10 mouse cellular contexts compared by ENCODE assay signal in the genomic region with DNA sequence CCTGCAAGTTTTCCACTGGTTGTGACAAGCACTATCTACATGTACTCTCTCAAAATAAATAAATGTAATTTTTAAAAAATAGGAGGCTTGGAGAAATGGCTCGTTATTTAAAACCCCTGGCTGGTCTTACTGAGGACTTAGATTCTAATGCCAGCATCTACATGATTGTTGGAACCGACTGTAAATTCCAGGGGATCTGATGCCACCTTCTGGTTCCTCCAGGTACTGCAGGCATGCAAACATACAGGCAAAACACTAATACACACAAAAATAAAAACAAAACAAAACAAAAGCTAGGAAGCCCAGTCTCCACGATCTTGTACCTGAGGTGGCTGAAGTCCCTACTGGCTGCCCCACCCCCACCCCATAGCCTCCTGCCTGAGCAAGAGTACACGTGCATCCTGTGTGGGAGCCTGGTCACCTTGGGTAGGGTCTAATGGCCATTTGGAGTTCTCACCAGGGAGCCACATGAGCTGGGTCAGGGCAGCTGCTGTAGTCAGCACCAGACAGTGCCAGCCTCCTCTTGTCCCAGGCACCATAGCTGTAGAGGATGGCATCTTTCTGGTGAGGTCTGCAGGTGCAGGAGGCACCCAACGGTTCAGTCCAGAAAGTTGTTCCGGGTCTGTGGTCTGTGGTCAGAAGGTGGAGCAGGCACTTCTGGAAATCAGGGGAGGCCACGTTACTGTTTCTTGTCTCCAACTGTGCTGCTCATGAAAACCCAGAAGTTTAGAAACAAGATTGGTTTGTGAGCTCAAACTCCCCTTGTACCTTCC. TPM values are rescaled to one million over a fixed set of nuclear protein-coding genes. Genes with fewer than 3 reads are reported as not detected.
A peak's percentile ranks its signal among the peaks of the same experiment; 100 is the strongest.
DNase-seq lines count a peak whose midpoint lies in the region; ATAC-seq and TF ChIP-seq lines count a peak whose summit lies in the region.
"Had no signal": no experiment of that assay in that cellular context is flagged by ENCODE, and none has a peak within 500 bp of the region (broad histone marks: within the 10 kb centered on the region; RNA-seq: fewer than 3 reads in every experiment).

No protein-coding gene starts in this region.

- no peaks in the 10 kb centered on the region for H3K27me3 ChIP-seq in intestine, postnatal 0 days (replicated peaks; ENCODE audit: control insufficient read depth, insufficient read depth, low read length)
- H3K27me3 ChIP-seq in intestine, embryonic 16.5 days (replicated peaks; ENCODE audit: control insufficient read depth, insufficient read depth, low read length) = peaks cover 2% of the 10 kb centered on the region; the same call in 1 of the 2 replicates
- no peaks in the 10 kb centered on the region for H3K27me3 ChIP-seq in ES-Bruce4 (ENCODE audit: control insufficient read depth, insufficient read depth, low read length, poor library complexity, severe bottlenecking)
- no peaks in the 10 kb centered on the region for H3K27me3 ChIP-seq in midbrain, postnatal 0 days (ENCODE audit: insufficient read depth, low read length)

- no peak overlapping the region for H3K27ac ChIP-seq in intestine, postnatal 0 days (ENCODE audit: low read depth, low read length)
- H3K27ac ChIP-seq in intestine, embryonic 16.5 days (ENCODE audit: low read length) = no peak overlapping the region
- no peak overlapping the region for H3K27ac ChIP-seq in ES-Bruce4 (ENCODE audit: insufficient read depth, low read length)
- H3K27ac ChIP-seq in left cerebral cortex, adult 2 months = no peak overlapping the region
- no peak overlapping the region for H3K27ac ChIP-seq in midbrain, postnatal 0 days (ENCODE audit: low read depth, low read length)

- TF ChIP-seq CTCF in intestine, postnatal 0 days (IDR thresholded peaks at IDR 0.05; ENCODE audit: low read depth) = peak; percentile 87
- peak; percentile 39 for TF ChIP-seq CTCF in ES-Bruce4 (IDR thresholded peaks at IDR 0.05; ENCODE audit: low read depth, low read length)
- peak; percentile 92 for TF ChIP-seq CTCF in left cerebral cortex, adult 2 months (IDR thresholded peaks at IDR 0.05)
- TF ChIP-seq CTCF in midbrain, postnatal 0 days (IDR thresholded peaks at IDR 0.05) = peak; percentile 94

- no peak overlapping the region for H3K9ac ChIP-seq in intestine, postnatal 0 days (ENCODE audit: low read depth, low read length)
- no peak overlapping the region for H3K9ac ChIP-seq in intestine, embryonic 16.5 days (ENCODE audit: low read depth, low read length)
- no peak overlapping the region for H3K9ac ChIP-seq in ES-Bruce4 (ENCODE audit: low read depth, poor library complexity, severe bottlenecking)
- no peak overlapping the region for H3K9ac ChIP-seq in midbrain, postnatal 0 days (replicated peaks; ENCODE audit: low read length, poor library complexity, severe bottlenecking)

- no peaks in the 10 kb centered on the region for H3K9me3 ChIP-seq in intestine, postnatal 0 days (ENCODE audit: control insufficient read depth)
- H3K9me3 ChIP-seq in intestine, embryonic 16.5 days (ENCODE audit: control insufficient read depth, low read length) = no peaks in the 10 kb centered on the region
- H3K9me3 ChIP-seq in ES-Bruce4 (replicated peaks; ENCODE audit: control insufficient read depth, insufficient read depth, low read length, poor library complexity, severe bottlenecking) = no peaks in the 10 kb centered on the region
- H3K9me3 ChIP-seq in midbrain, postnatal 0 days (ENCODE audit: low read length) = no peaks in the 10 kb centered on the region

- H3K36me3 ChIP-seq in intestine, postnatal 0 days (ENCODE audit: control insufficient read depth, insufficient read depth) = no peaks in the 10 kb centered on the region
- H3K36me3 ChIP-seq in intestine, embryonic 16.5 days (ENCODE audit: control insufficient read depth, insufficient read depth, low read length) = no peaks in the 10 kb centered on the region
- no peaks in the 10 kb centered on the region for H3K36me3 ChIP-seq in ES-Bruce4 (ENCODE audit: control insufficient read depth, insufficient read depth, low read length, poor library complexity, severe bottlenecking)
- no peaks in the 10 kb centered on the region for H3K36me3 ChIP-seq in midbrain, postnatal 0 days (ENCODE audit: insufficient read depth, low read length)

- H3K4me2 ChIP-seq in intestine, postnatal 0 days (replicated peaks; ENCODE audit: low read depth) = no peak overlapping the region
- H3K4me2 ChIP-seq in intestine, embryonic 16.5 days (ENCODE audit: low read depth, low read length) = no peak overlapping the region
- H3K4me2 ChIP-seq in midbrain, postnatal 0 days (ENCODE audit: low read depth, low read length, poor library complexity, severe bottlenecking) = no peak overlapping the region

- WGBS in intestine, postnatal 0 days = 38% methylated on average over 7 of the region's 7 CpGs
- WGBS in intestine, embryonic 16.5 days = 35% methylated on average over 7 of the region's 7 CpGs
- WGBS in midbrain, postnatal 0 days = 36% methylated on average over 7 of the region's 7 CpGs

- ATAC-seq in intestine, postnatal 0 days = no peak
- no peak for ATAC-seq in intestine, embryonic 16.5 days
- no peak for ATAC-seq in midbrain, postnatal 0 days (ENCODE audit: low FRiP score)

- peak; percentile 75 for DNase-seq in c-Kit-positive CD71-negative TER-119-negative erythroid progenitor cells, embryonic 14.5 days (ENCODE audit: low read depth)
- peak; percentile 81 for DNase-seq in gastrocnemius, postnatal 10 days
- DNase-seq in left cerebral cortex, adult 2 months (ENCODE audit: extremely low spot score in 1 of 2, low spot score in 2 of 2) = peak in 1 of 2 experiments; percentile 71
- DNase-seq in midbrain, postnatal 0 days (ENCODE audit: low spot score) = peak; percentile 82
- peak; percentile 79 for DNase-seq in thymus, postnatal 0 days (ENCODE audit: low spot score)

- H3K4me1 ChIP-seq in intestine, postnatal 0 days (replicated peaks; ENCODE audit: control insufficient read depth, insufficient read depth, low read length) = no peaks in the 10 kb centered on the region
- H3K4me1 ChIP-seq in intestine, embryonic 16.5 days (ENCODE audit: control insufficient read depth, insufficient read depth, low read length) = peaks cover 2% of the 10 kb centered on the region
- H3K4me1 ChIP-seq in ES-Bruce4 (ENCODE audit: control insufficient read depth, insufficient read depth, low read length) = no peaks in the 10 kb centered on the region
- peaks cover 3% of the 10 kb centered on the region; the same call in 1 of the 2 replicates for H3K4me1 ChIP-seq in midbrain, postnatal 0 days (ENCODE audit: insufficient read depth, low read length)

- intact Hi-C loops in left cerebral cortex, adult 2 months (cut with DNase I) = no loop called here

- no peak for TF ChIP-seq EP300 in ES-Bruce4 (IDR thresholded peaks at IDR 0.05; ENCODE audit: insufficient read depth, low read depth, low read length)

- H3K4me3 ChIP-seq in intestine, postnatal 0 days (ENCODE audit: low read depth, low read length) = no peak overlapping the region
- no peak overlapping the region for H3K4me3 ChIP-seq in intestine, embryonic 16.5 days (ENCODE audit: low read length)
- no peak overlapping the region for H3K4me3 ChIP-seq in ES-Bruce4 (ENCODE audit: low read depth, low read length)
- no peak overlapping the region for H3K4me3 ChIP-seq in left cerebral cortex, adult 2 months
- no peak overlapping the region for H3K4me3 ChIP-seq in midbrain, postnatal 0 days (ENCODE audit: low read depth, low read length)
- H3K4me3 ChIP-seq: erythroblast, embryonic 14.5 days; myocyte had no signal

- TF ChIP-seq POLR2A in ES-Bruce4 (IDR thresholded peaks at IDR 0.05; ENCODE audit: insufficient read depth, low read length) = no peak

RNA-seq across cellular contexts. Expression of gene Prss57, which starts 2.2 kb away (rescaled TPM):
- 0.07 TPM in 1 of 2 replicates, not detected in the other for polyA plus RNA-seq in intestine, postnatal 0 days (2015; fragmentation: Nextera tagmentation; extraction: Ambion mirVana)
- polyA plus RNA-seq in intestine, embryonic 16.5 days (2015; fragmentation: Nextera tagmentation; extraction: Ambion mirVana) = 0.07 and 0.11 TPM in 2 replicates
- polyA plus RNA-seq in ES-Bruce4 (2011; ENCODE audit: insufficient read depth, insufficient read length, low read depth, missing spikeins) = not detected in 2 replicates
- under 1 TPM in 1 of 2 experiments, not detected in 1; 0.11 TPM for total RNA-seq in gastrocnemius, postnatal 10 days (2021)
- under 1 TPM; 0.58 to 0.75 TPM for total RNA-seq in left cerebral cortex, adult 2 months (2021)
- 1.1 TPM in 1 of 2 replicates, not detected in the other for total RNA-seq in midbrain, postnatal 0 days (2014; rRNA removed)
- polyA plus RNA-seq in midbrain, postnatal 0 days (2015; fragmentation: Nextera tagmentation; extraction: Ambion mirVana) = 0.09 and 0.25 TPM in 2 replicates
- 31.6 and 32.5 TPM in 2 replicates for polyA plus RNA-seq in thymus, postnatal 0 days (2015; fragmentation: Nextera tagmentation; extraction: Ambion mirVana)

RNA-seq across cellular contexts. Expression of gene Palm, which starts 4.8 kb away (rescaled TPM):
- 19.9 and 21.1 TPM in 2 replicates for polyA plus RNA-seq in intestine, postnatal 0 days (2015; fragmentation: Nextera tagmentation; extraction: Ambion mirVana)
- polyA plus RNA-seq in intestine, embryonic 16.5 days (2015; fragmentation: Nextera tagmentation; extraction: Ambion mirVana) = 44.1 and 44.8 TPM in 2 replicates
- polyA plus RNA-seq in ES-Bruce4 (2011; ENCODE audit: insufficient read depth, insufficient read length, low read depth, missing spikeins) = 53.3 and 53.7 TPM in 2 replicates
- total RNA-seq in gastrocnemius, postnatal 10 days (2021) = 10 to 100 TPM; 26.6 to 36.8 TPM
- 100 to 1,000 TPM; 293 to 312 TPM for total RNA-seq in left cerebral cortex, adult 2 months (2021)
- 161 and 165 TPM in 2 replicates for total RNA-seq in midbrain, postnatal 0 days (2014; rRNA removed)
- 302 and 308 TPM in 2 replicates for polyA plus RNA-seq in midbrain, postnatal 0 days (2015; fragmentation: Nextera tagmentation; extraction: Ambion mirVana)
- 50.5 and 51.3 TPM in 2 replicates for polyA plus RNA-seq in thymus, postnatal 0 days (2015; fragmentation: Nextera tagmentation; extraction: Ambion mirVana)

RNA-seq across cellular contexts. Expression of gene Fstl3, which starts 11.5 kb away (rescaled TPM):
- polyA plus RNA-seq in intestine, postnatal 0 days (2015; fragmentation: Nextera tagmentation; extraction: Ambion mirVana) = 7.3 and 8.9 TPM in 2 replicates
- 15.1 and 16.6 TPM in 2 replicates for polyA plus RNA-seq in intestine, embryonic 16.5 days (2015; fragmentation: Nextera tagmentation; extraction: Ambion mirVana)
- polyA plus RNA-seq in ES-Bruce4 (2011; ENCODE audit: insufficient read depth, insufficient read length, low read depth, missing spikeins) = 7.7 TPM in 2 replicates
- 1 to 10 TPM; 1.1 to 1.6 TPM for total RNA-seq in gastrocnemius, postnatal 10 days (2021)
- total RNA-seq in left cerebral cortex, adult 2 months (2021) = 1 to 10 TPM; 2.5 to 2.6 TPM
- total RNA-seq in midbrain, postnatal 0 days (2014; rRNA removed) = 3.3 and 3.4 TPM in 2 replicates
- polyA plus RNA-seq in midbrain, postnatal 0 days (2015; fragmentation: Nextera tagmentation; extraction: Ambion mirVana) = 3.0 and 3.9 TPM in 2 replicates
- 5.4 and 6.0 TPM in 2 replicates for polyA plus RNA-seq in thymus, postnatal 0 days (2015; fragmentation: Nextera tagmentation; extraction: Ambion mirVana)

RNA-seq across cellular contexts. Expression of gene Rnf126, which starts 21.8 kb away (rescaled TPM):
- 41.2 and 43.5 TPM in 2 replicates for polyA plus RNA-seq in intestine, postnatal 0 days (2015; fragmentation: Nextera tagmentation; extraction: Ambion mirVana)
- polyA plus RNA-seq in intestine, embryonic 16.5 days (2015; fragmentation: Nextera tagmentation; extraction: Ambion mirVana) = 39.7 and 56.6 TPM in 2 replicates
- polyA plus RNA-seq in ES-Bruce4 (2011; ENCODE audit: insufficient read depth, insufficient read length, low read depth, missing spikeins) = 49.6 and 61.5 TPM in 2 replicates
- 10 to 100 TPM; 35.2 to 36.1 TPM for total RNA-seq in gastrocnemius, postnatal 10 days (2021)
- 10 to 100 TPM; 93.3 to 97.5 TPM for total RNA-seq in left cerebral cortex, adult 2 months (2021)
- 79.6 and 107 TPM in 2 replicates for total RNA-seq in midbrain, postnatal 0 days (2014; rRNA removed)
- 121 and 134 TPM in 2 replicates for polyA plus RNA-seq in midbrain, postnatal 0 days (2015; fragmentation: Nextera tagmentation; extraction: Ambion mirVana)
- polyA plus RNA-seq in thymus, postnatal 0 days (2015; fragmentation: Nextera tagmentation; extraction: Ambion mirVana) = 74.1 and 80.0 TPM in 2 replicates

RNA-seq across cellular contexts. Expression of gene Misp, which starts 32.2 kb away (rescaled TPM):
- polyA plus RNA-seq in intestine, postnatal 0 days (2015; fragmentation: Nextera tagmentation; extraction: Ambion mirVana) = 254 and 255 TPM in 2 replicates
- 204 and 210 TPM in 2 replicates for polyA plus RNA-seq in intestine, embryonic 16.5 days (2015; fragmentation: Nextera tagmentation; extraction: Ambion mirVana)
- polyA plus RNA-seq in ES-Bruce4 (2011; ENCODE audit: insufficient read depth, insufficient read length, low read depth, missing spikeins) = 4.0 and 6.4 TPM in 2 replicates
- under 1 TPM in 1 of 2 experiments, not detected in 1; 0.54 TPM for total RNA-seq in gastrocnemius, postnatal 10 days (2021)
- total RNA-seq in left cerebral cortex, adult 2 months (2021) = under 1 TPM; 0.59 to 0.89 TPM
- 0.24 TPM in 1 of 2 replicates, not detected in the other for total RNA-seq in midbrain, postnatal 0 days (2014; rRNA removed)
- polyA plus RNA-seq in midbrain, postnatal 0 days (2015; fragmentation: Nextera tagmentation; extraction: Ambion mirVana) = 0.18 and 0.27 TPM in 2 replicates
- 7.5 and 10.5 TPM in 2 replicates for polyA plus RNA-seq in thymus, postnatal 0 days (2015; fragmentation: Nextera tagmentation; extraction: Ambion mirVana)
- polyA plus RNA-seq: erythroblast, embryonic 14.5 days had no signal

Comparison
In these comparisons a context has a peak if more than half of its experiments do, and no peak if none do; other contexts are left out.
1. CTCF ChIP-seq: peak in every context shown above with its lines; median percentile 94 in midbrain, postnatal 0 days; 92 in left cerebral cortex, adult 2 months; 87 in intestine, postnatal 0 days; 39 in ES-Bruce4.
2. RNA of gene Prss57, which starts 2.2 kb away (polyA plus RNA-seq): 31.6 to 32.5 TPM in thymus, postnatal 0 days; 0.07 to 0.11 TPM in intestine, embryonic 16.5 days, 0.09 to 0.25 TPM in midbrain, postnatal 0 days, 0.07 TPM in intestine, postnatal 0 days and not detected in ES-Bruce4; every median in the first group is over 10 times any median in the second.